ENCODE assay signal across 11 mouse cellular contexts in genomic region chr13:40883903-40884302, GRCm38 (mm10).
"Had no signal": no experiment of that assay in that cellular context is flagged by ENCODE, and none has a peak within 500 bp of the region (broad histone marks: within the 10 kb centered on the region; RNA-seq: fewer than 3 reads in every experiment).

No protein-coding gene starts in this region.

- ATAC-seq: liver, embryonic 12.5 days; midbrain, embryonic 16.5 days had no signal

- H3K36me3 ChIP-seq: limb, embryonic 15.5 days; liver, embryonic 12.5 days; neural tube, embryonic 13.5 days had no signal

- DNase-seq: kidney, adult 18-20 months; lung, embryonic 14.5 days; lung, postnatal 10 days; lung, postnatal 4 days; right cerebral cortex, adult 18-20 months; right cerebral cortex, postnatal 25 days; thymus, postnatal 4 days had no signal

- H3K27ac ChIP-seq: limb, embryonic 15.5 days; liver, embryonic 12.5 days; neural tube, embryonic 13.5 days had no signal

- H3K4me3 ChIP-seq: limb, embryonic 15.5 days; liver, embryonic 12.5 days; neural tube, embryonic 13.5 days had no signal
